Mouse (Mus musculus) thymus, adult 2 months (tissue): ENCODE data around the gene Gm45213.

Experiments
- CTCF ChIP-seq: fragments of 200-500 bp; IDR thresholded peaks from 2 replicates; pipeline ENCODE4 v1.5.1; 2012; ENCODE audit warnings: mild to moderate bottlenecking, control low read depth, low read length, moderate library complexity, borderline replicate concordance; ENCODE audit not compliant: control insufficient read depth, poor library complexity, insufficient read depth; ENCODE audit errors: extremely low read depth
- POLR2A ChIP-seq: fragments of 200-500 bp; IDR thresholded peaks from 2 replicates; pipeline ENCODE4 v1.6.1; 2012; ENCODE audit warnings: mild to moderate bottlenecking, low read length, control low read depth, moderate library complexity; ENCODE audit not compliant: control insufficient read depth, poor library complexity, insufficient read depth; ENCODE audit errors: extremely low read depth

- no peak for TF ChIP-seq CTCF
- TF ChIP-seq POLR2A, result no peak
Measured at GRCm38 (mm10) chr7:66058703-66059102, 15.3 kb downstream of the Gm45213 start, which contains the start of gene Snrpa1.
